Mouse (Mus musculus): ENCODE data around the gene Asic4.

DNA sequence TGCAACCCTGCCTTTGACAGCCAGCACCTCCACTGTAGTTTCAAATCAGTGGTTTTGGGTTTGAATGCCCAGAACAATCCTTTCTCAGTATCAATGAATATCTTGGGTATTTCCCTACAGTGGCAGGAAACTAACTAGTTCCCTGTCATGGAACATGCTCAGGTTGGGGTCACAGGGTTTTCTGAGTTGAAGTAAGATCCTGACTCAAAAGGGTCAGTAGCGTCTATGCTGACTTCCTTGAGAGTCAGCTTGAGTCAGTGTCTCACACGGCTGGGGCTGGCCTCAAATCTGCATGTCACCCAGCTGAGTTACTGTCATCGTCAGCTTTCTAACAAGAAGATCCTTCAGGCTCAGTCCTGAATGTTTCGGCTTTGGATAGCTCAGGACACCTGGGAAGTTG, 48.7 kb downstream of the Asic4 start:
- TF ChIP-seq CTCF (IDR thresholded peaks at IDR 0.05; ENCODE audit: control insufficient read depth, insufficient read depth, insufficient replicate concordance, low read depth, low read length), result no peak
- TF ChIP-seq POLR2A (IDR thresholded peaks at IDR 0.05; ENCODE audit: control insufficient read depth, low read depth, low read length), result no peak
